Mouse (Mus musculus): ENCODE data around the gene Cbln3.

Gene Cbln3

DNA sequence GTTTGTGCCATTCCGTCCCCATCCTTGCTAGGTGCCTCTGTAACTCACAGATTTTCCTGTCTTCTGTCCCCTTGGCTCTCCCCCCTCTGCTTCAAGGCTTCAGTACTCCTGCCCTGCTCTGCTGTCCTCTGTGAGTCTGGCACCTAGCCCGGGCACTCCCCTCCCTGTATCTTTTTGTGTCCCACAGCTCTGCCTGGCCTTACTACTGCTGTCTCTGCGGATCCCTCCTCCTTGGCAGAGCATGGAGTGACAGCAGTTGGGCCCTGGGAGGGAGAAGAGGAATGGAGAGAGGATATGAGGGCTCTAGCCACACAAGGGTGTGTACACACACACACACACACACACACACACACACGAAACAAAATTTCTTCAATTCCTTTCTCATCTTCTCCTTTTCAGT is at the start of gene Cbln3:
Gene Cbln3 (minus strand): TSS at position 227 of the 400 bp plus-strand sequence.
- DNase-seq (ENCODE audit: low spot score in 2 of 2) = no peak

DNA sequence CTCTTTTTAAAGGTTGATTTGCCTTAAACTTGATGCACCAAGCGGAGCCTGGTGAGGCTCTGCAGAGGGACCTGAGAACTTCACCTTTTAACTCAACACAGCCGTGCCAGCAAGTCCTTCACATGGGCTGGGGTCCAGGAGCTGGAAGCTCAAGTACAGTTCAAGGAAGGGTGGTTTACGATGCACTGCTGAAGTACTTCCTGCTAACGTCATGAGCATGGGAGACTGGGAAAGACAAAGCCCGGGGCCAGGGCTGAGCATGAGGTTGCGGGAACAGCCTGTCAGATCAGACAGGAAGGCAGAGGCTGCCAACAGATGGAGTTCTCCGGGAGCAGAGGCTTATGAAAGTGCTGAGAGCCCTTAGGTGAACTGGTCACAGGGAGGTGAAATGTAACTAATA is 49.4 kb upstream of the Cbln3 start:
- DNase-seq (ENCODE audit: low spot score in 2 of 2) = no peak

DNA sequence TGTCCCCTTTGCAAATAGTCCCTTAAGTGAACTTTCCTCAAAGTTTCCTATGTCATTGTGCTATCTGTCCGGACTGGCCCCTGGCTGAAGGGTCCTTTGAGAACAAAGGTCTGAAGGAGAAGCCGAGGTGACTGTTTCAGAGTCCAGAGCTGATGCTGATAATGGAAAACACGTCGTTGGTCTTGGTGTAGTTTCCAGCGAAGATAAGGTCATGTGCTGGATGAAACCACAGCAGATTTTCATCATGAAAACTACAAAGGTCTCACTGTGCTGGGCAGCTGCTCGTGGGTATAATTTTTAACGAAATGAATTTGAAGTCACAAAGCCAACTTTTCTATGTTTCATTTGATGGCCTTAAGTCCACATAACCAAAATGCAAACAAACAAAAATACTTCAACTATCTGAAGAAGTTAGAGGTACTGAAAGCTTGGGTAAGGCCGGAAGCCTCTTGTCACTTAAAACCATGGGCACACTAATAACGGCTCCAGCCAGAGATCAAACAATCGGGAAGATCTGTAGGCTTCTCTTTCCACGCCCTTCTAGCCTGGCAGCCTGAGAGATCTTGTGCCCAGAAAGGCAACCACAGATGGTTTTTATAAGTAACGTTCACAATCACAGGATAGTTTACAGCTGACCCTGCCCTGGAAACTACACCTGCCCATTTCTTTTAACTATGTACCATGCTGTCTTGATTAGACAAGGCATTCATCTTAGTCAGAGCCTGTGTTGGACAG is 45.2 kb upstream of the Cbln3 start:
- no peak for DNase-seq (ENCODE audit: low spot score in 2 of 2)

DNA sequence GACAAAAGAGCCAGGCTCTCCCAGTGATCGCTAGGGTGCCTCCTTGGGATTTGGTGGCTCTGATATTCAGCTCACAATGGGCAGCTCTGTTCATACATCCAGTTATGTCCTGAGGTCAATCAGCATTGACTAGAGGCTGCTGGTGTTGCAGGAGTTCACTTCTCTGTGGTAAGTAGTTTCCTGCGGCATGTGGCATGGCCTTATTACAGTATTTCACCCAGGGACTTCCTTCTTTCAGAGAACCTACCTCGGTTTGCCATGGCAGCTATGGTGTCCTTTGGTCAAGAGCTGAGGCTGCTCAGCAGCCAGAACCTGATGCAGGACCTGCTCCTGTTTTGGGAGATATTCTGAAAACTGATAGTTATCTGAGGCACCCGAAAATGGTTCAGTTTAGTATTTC is 42.7 kb upstream of the Cbln3 start:
- DNase-seq (ENCODE audit: low spot score in 2 of 2) = no peak

DNA sequence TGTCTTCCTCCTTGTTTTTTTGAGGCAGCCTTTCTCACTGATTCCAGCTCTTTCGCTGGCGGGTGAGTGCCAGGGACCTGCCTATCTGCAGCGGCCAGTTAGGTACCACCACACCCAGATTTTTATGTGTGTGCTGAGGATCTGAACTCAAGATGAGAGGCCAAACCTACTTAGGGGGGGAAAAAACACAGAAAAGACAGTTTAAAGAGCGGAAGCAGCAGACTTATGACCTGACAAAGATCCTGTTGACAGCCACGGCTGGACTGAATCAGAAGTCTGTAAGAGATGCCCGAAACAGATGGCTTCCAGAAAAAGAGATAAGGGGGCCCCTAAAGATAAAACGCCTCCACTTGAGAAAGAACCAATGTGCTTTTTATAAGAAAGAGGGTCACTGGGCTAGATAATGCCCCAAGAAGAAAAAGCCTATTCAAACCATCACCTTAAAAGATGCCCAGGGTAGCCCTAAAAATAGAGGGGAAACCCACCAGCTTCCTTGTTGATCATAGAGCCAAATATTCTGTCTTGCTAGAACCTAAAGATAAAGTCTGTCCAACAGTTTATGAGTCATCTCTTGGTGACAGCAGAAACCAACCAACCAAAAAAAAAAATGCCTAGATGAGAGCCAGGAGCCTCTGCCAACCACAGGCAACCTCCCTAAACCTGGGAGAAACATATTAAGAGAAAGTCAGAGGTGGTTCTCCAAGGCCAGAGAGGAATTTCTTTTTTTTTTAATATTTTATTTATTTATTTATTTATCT is 38.5 kb upstream of the Cbln3 start:
- DNase-seq (ENCODE audit: low spot score in 2 of 2) = no peak

DNA sequence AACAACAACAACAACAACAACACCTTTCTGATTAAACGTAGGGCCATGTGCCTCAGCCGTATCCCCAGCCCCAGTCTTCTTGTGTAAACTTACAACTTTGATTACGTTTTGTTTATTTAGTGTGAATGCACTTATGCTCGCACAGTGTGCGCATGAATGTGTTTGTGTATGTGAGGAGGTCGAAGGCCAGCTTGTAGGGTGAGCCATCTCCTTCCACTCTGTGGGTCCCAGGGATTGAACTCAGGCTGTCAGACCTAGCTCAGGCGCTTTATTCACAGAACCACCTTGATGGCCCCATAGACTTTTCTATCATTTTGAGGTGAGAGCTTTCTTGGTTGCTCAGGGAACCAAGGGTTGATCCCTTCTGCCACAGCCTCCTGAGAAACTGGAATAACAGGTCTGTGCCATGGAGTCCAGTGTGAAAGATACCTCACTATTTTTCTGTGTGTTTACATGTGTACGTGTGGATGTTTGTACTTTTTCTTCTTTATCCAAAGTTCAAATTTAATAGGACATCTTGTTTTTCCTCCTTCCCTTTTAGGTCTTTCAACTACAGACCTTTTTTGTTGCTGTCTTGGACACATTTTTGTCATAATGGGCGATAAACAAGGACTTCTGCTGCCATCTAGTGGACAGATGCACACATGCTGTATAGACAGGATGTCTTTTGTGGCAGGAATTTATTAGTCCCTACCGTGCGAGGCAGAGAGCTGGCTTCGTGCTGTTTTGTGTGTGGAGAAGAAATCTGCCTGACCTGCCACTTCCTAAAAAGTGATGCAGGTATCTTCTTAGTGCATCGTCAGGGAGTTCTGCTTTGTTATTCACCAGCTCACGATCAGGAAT is 34.3 kb upstream of the Cbln3 start:
- peak; percentile 47 to 84 for DNase-seq (ENCODE audit: low spot score in 2 of 2)

DNA sequence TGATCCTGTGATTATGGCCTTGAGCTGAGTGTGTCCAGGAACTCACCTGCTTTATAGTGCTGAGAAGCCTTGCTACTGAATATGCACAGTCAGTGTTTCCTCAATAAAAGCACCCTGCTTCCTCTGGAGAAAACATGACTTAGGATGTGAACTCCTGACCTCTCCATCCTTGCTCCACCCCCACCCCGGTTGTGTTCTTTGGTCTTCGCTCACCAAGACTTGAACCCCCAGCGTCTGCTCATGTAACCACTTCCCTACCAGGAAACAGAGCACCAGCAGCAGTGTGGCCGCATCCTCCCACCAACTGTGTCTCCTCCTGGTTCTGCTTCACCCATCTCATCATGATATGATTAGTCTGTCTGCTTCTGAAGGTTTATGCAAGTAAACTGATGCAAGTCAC is 29.2 kb upstream of the Cbln3 start:
- no peak for DNase-seq (ENCODE audit: low spot score in 2 of 2)

DNA sequence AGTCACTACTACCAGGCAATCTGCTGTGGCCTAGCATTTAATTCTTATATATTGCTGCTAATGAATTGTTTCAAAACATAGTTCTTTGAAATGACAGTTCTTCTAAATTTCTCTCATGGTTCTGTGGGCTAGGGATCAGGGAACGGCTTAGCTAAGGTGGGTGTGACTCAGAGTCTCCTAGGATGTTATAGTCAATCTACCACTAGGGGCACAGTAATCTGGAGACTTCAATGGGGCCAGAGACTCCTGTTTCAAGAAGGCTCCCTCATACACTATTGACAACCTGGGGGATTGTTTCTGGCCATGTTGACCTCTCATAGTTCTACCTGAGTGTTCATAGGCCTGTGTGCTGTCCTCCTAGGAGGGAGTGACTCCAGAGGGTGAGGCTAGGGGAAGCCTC is 21.3 kb upstream of the Cbln3 start:
- DNase-seq (ENCODE audit: low spot score in 2 of 2) = no peak

DNA sequence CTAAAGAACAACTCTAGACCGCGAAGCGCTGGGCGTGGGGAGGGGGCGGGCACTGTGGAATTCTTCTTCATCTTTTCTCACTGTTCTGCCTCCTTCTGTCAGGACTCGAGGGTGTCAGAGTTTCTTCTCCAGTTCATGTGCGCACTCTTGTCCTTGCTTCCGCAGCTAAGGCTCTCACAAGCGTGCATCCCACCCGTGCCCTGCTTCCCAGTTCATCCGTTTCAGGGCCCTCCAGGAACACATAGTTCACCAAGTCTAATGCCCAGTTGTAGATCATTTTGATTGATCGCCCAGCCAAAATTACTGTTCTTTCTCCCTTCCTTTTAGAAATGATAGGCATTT is 16.2 kb upstream of the Cbln3 start:
- DNase-seq (ENCODE audit: low spot score in 2 of 2) = no peak

DNA sequence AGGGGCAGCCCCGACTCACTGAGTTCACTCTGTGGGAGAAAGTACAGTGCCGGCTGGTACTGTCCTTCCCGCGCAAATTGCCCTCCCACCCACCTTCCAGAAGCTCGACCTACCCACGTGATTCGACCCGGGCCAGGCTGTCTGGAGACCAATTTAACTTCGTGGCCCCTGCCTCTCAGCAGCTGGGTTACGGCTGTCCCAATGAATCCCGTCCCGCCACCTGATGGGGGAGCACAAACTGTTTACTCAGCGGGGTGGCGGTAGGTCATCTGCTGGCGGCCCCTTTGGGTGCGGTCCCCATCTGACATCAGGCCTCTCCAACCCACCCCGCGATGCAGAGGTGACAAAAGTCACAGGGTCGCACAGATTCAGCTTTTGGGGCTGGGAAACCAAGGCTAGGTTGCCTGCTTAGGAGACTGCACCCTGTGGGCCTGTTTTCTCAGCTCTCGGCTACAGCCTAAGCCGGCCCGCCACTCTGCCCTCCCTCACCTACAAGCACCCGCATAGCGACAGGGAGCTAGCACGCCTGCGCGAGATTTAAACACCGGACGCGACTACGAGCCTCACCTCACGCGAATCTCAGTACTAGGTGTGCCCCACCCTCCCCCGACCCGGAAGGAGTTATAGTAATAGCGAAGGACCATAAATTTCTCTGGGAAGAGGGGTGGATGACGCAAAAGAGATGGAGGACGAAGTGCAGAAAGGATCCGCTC is 15.7 kb upstream of the Cbln3 start, which contains the start of gene Sdr39u1:
Gene Sdr39u1 (minus strand): TSS at position 593 of the 713 bp plus-strand sequence.
- peak; percentile 82 to 90 for DNase-seq (ENCODE audit: low spot score in 2 of 2)

DNA sequence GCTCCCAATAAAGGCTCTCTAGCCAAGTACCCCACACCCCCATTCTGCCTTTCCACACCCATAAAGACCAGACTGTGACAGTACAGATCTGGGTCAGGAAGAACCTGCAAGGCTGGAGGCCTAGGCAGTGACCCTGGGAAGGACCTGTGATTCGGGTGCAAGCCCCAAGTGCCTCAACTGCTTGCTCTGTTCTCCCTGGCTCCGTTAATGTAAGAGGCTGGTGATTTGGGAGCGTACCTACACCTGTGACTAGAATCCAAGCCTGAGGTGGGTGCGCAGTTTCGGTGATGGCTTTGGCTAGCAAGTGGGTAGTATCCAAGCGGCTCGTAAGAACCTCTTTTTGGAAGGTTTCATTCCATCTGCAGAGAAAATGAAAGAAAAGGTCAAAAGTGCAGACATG is 14.8 kb upstream of the Cbln3 start:
- DNase-seq (ENCODE audit: low spot score in 2 of 2) = no peak

DNA sequence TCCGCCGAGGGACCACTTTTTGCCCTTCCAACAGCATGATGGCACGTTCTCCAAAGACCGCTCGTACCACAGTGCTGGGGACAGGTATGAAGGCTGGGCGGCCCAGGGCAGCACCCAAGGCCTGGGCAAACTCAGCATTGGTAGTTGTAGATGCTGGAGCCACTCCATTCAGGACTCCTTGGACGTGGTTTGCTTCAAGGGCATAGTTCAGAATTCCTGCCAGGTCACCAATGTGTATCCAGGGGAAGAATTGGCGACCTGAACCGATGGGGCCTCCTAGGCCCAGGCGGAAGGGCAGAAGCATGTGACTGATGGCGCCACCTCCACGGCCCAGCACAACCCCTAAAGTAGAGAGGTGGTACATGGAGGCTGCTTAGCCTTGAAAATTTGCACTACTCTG is 13.5 kb upstream of the Cbln3 start:
- DNase-seq (ENCODE audit: low spot score in 2 of 2) = no peak

DNA sequence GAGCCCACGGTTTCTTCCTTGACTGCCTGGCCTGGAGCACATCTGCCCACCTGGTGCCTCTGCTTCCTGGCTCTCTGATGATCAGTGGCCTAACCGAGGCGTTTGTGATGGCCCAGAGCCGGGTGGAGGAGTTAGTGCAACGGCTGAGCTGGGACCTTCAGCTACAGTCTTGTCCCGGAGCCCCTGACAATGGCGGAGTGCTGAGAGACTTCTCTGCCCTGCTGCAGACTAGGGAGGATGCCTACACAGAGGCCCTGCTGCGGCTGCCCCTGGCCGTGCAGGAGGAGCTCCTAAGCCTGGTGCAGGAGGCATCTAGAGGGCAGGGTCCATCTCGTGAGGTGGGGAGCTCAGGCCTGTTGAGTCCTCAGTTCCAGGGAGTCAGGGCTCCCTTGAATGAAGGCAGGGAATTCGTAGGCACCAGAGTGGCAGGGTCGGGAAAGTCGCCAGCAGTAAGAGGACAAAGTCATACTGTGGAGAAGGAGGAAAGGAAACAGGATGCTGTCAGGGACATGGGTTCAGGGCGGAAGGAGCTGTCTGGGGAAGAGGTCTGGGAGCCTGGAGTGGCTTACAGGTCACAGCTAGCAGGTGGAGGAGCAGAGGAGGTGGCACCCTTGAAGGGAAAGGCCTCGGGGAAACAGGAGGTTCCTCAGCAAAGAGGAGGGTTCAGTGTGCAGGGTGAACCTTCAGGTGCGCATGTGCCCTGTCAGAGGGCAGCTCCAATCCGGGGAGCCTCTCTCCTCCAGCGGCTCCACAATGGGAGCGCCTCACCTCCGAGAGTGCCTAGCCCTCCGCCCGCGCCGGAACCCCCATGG is 2.6 kb upstream of the Cbln3 start:
- no peak for DNase-seq (ENCODE audit: low spot score in 2 of 2)

DNA sequence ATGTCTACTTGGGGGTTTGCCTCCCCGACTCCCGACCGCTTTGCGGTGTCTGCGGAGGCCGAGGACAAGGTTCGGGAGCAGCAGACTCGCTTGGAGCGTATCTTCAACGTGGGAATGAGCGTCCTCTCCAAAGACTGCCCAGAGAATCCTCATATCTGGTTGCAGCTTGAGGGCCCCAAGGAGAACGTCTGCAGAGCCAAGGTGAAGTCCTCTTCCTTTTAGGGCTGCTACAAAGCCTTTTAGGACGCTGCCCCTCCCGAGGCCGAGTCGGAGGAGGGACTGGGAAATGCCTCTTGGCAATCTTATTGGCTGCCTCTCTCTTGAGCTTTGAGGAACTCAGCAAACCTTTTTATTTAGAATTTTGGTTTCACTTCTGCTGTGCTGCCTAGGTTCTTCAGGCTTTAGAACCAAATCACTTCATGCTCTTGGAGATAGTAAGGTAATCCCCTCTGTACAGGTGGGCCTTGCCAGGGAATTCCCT is 1.6 kb upstream of the Cbln3 start:
- peak in 1 of 2 experiments; percentile 46 for DNase-seq (ENCODE audit: low spot score in 2 of 2)

DNA sequence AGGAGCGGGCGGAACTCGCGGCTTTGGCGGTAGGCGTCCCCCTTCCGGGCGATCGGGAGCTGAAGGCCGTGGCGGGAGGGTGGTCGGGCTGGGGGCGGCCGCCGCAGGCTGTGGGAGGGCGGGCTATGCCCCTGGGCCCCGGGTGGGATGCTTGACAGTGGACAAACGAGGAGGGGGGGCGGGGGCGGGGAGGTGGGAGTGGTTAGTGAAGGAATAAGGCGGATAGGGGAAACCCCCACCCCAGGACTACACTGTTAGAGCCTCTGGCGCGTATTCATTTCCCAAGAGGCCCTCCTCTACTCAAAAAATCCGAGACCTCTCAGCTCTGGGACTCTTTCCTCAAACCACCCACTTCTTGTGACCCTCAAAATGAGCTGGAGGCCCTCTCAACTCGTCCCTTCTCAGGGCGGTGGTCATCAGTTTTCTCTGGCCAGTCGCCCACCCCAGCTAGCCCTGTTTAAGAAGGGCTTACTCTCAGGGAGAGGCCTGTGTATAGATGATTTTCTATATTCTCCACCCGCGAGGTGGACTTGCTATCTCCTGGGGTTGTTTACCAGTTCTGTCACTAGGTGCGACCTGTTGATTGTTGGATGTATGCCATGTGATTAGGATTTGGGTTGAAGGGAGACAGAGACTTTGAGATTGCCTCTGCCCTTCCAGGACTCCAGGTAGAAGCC is 1.1 kb upstream of the Cbln3 start:
- peak in 1 of 2 experiments; percentile 33 for DNase-seq (ENCODE audit: low spot score in 2 of 2)

DNA sequence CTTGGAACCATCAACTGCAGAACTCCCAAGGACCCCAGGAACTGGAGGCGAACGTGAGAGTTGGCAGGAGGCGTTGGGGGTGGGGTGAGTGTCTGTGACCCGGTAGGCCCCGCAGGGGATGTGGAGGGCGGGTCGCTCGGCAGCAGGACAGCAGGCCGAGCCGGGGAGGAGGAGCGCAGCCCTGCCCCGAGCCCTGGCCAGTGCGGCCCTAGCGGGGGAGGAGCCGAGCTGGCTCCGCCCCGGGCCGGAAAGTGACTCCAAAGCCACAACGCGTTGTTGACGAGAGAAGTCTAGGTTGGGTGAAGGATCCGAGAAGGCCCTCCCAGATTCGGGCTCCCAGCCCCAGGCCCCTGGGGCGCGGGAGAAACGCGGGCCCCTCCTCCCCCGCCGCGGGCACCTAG is 521 bp upstream of the Cbln3 start, which contains the start of gene Khnyn:
Gene Khnyn (plus strand): TSS at position 235 of the 401 bp plus-strand sequence.
- peak; percentile 72 to 80 for DNase-seq (ENCODE audit: low spot score in 2 of 2)

DNA sequence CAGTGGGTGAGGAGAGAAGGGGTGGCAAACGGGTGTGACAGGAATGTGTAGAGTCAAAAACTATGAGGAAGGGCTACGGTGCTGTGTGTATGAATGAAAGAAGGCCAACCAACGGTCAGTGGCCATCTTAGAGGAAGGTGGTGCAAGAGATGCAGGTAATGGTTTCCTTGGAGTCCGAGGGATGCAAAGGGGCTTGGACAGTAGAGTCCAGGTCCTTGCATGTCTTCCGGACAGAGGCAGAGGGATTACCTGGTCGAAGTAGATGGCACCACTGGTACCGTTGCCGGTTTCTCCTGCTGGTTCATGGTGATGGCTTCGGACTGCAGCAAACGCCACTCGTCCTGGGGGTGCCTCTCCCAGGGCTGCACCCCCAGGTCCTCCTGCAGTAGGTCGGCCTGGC is 529 bp downstream of the Cbln3 start:
- DNase-seq (ENCODE audit: low spot score in 2 of 2) = no peak

DNA sequence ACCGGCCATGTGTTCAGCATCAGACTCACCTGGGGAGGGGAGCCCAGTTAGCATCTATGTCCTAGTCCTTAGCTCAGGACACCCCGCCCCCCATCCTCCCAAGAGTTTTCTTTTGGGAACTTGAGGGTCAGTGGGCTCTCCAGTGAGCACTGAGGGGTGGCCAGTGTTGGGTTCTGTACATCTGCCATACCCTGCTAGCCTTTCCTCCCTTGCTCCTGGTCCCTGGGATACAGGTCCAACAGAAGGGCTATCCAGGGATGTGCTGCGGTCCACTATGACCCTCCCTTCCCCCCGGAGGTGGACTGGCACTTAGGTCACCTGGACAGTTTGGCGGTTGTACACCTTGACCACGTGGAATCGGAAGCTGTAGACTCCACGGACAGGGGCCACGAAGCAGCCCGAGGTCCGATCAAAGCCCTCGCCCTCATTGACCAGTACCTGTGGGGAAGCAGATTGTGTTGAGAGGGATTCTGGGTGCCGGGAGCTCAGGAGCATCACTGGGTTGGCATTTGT is 987 bp downstream of the Cbln3 start:
- DNase-seq (ENCODE audit: low spot score in 2 of 2) = no peak

DNA sequence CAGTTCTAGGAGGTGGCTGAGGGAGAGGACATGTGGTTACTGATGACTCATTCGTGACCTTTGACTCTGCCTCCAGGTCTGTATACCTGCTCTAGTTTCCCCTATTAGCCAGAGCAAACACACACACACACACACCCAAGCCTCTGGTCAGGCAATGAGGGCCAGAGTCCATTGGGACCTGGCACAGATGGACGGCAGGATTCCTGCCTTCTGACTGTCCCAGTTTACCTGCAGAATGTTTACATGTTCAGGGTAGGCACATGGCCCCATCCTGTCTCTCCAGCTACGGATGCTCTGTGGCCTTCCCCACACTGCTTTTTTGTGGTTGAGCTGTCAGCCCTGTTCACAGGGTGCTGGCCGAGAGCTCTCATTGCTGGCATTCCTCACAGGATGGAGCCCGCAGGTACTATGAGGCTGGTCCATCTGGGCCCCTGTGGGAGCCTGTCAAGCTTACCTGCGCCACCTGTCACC is 2.0 kb downstream of the Cbln3 start:
- no peak for DNase-seq (ENCODE audit: low spot score in 2 of 2)

DNA sequence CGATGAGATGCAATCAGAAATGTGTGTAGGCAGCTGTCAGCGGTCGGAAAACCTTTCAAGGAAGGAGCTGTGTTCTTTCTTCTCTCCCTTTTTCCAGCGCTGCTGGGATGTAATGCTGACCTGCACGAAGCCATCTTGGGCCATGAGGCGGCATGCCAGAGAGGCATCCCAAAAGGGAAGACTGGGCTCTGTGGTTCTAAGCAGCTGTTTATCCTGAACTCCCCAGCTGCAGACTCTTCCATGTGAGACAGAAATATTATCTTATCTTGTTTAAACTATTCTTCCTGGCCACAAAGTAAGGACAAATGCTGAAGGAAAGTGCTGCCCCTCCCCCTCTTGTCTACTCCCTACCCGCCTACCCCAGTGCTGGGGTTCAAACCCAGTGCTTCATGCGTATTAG is 3.2 kb downstream of the Cbln3 start:
- DNase-seq (ENCODE audit: low spot score in 2 of 2) = no peak

Measured in frontal cortex, postnatal 36 days (tissue).